Mouse (Mus musculus) spleen, postnatal 0 days (tissue): Measurements from ENCODE around the gene B3gat3. TPM values are rescaled to one million over a fixed set of nuclear protein-coding genes. Genes with fewer than 3 reads are reported as not detected.

Experiments
- polyA plus RNA-seq: library from polyadenylated mRNA; unstranded; fragments of >200 nt; fragmentation: Nextera tagmentation; extraction: Ambion mirVana; gene quantifications from 2 replicates; pipeline ENCODE4 v1.2.1, GENCODE M21; 2015

B3gat3 gene
- 23.7 and 26.2 TPM in 2 replicates for polyA plus RNA-seq

DNA sequence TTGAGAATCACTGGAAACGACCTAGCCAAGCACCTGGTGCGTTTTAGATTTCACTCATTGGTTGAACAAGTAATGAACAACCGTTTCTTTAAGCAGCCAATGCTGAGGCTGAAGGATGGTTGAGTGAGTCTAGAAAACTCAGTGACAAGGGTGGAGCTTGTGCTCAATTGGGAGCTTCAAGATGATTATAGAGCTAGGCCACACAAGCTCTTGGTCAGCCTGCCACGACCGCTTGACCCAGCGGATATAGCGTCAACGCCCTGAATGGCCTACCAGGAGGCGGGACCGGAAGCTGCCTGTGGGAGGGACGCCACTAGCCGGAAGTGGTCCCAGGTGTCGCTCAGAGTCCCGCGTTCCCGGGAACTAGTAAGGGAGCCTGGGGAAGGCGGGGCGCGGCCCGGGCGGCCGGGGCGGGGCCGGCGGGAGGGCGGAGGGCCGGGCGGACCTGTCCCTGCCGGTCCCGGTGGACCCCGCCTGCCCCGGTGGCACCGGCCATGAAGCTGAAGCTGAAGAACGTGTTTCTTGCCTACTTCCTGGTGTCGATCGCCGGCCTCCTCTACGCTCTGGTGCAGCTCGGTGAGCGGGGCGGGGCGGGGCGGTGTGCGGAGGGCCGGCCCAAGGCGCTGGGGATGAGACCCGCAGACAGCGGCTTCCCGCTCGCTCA is at the start of gene B3gat3:
TSS of gene B3gat3 (plus strand) at position 302 of the 664 bp plus-strand sequence.

GRCm38 (mm10) chr19:8871267-8872186 is 48.6 kb upstream of the B3gat3 start, which contains the start of gene Ubxn1:
Gene Ubxn1, plus strand, starts transcription at chr19:8871496.

GRCm38 (mm10) chr19:8880311-8881033 is 39.7 kb upstream of the B3gat3 start, which contains the start of gene Uqcc3:
Gene Uqcc3, minus strand, starts transcription at chr19:8880923.

DNA sequence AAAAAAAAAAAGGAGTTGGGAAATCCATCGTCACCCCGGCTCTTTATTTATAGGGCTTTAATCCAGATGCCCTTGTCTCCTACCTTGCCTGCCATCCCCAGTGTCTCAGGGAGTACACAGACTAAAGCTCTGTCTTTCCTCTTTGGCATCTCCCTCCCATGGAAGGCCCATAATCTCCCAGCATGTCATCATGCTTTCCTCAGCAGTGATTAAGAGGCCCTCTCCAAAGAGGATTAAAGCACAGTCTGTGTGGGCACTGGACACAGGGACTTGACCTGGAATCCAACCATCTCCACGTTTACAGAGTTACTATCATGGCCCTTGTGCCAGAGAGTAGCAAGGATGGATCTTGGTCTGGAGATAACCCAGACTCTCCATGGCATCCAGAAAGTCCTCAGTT is 36.6 kb upstream of the B3gat3 start, which contains the start of the genes Lbhd1 and Gm49403:
TSS of gene Lbhd1 (plus strand) at position 117 of the 400 bp plus-strand sequence.
TSS of gene Gm49403 (plus strand) at position 315 of the 400 bp plus-strand sequence.

GRCm38 (mm10) chr19:8888511-8889385 is 31.4 kb upstream of the B3gat3 start, which contains the start of the genes 1810009A15Rik and Gm49416:
Gene 1810009A15Rik, plus strand, starts transcription at chr19:8888853.
Gene Gm49416, plus strand, starts transcription at chr19:8888926.

DNA sequence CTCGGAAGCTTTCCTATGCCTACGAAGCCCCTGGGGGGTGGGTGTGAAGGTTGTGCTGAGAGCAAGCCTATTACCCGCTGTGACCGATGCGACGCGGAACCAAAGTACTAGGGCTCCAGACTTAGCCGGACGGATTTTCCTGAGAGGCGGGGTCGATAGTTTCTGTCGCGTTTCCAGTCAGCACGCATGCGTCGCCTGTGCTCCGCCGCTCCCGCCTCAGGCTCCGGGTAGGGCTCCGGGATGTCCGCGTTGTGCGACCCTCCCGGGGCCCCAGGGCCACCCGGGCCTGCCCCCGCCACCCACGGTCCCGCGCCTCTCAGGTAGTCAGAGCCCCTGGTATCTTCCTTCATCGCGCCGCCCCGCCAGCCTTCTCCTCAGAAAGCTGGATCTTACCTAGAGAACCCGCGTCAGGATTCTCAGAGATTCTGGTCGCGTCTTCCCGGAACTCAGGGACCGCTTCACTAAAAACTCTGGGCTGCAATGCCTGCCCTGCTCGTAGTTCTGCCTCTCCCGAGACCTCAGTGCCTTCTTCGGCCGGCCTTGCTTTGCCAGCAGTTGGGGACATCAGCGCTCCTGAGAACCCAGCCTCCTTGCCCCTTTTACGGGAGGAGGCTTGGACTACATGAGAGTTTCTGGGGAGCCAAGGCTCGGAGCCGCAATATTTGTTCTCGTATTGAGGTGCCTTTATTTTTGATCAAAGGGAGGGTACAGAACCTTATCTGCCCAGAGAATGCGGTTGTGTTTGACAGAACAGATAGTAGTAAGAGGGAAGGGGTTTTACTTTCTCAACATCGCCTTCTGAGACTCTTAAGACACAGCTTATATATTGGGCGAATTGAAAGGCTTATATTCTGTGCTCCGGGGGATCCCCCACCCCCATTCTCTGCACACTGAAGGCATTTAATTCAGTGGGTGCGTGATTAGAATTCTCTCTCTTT is 27.1 kb upstream of the B3gat3 start, which contains the start of gene Ints5:
TSS of gene Ints5 (plus strand) at position 177 of the 938 bp plus-strand sequence.

GRCm38 (mm10) chr19:8897865-8898495 is 22.2 kb upstream of the B3gat3 start, which contains the start of gene Ganab:
Gene Ganab, plus strand, starts transcription at chr19:8898071.

DNA sequence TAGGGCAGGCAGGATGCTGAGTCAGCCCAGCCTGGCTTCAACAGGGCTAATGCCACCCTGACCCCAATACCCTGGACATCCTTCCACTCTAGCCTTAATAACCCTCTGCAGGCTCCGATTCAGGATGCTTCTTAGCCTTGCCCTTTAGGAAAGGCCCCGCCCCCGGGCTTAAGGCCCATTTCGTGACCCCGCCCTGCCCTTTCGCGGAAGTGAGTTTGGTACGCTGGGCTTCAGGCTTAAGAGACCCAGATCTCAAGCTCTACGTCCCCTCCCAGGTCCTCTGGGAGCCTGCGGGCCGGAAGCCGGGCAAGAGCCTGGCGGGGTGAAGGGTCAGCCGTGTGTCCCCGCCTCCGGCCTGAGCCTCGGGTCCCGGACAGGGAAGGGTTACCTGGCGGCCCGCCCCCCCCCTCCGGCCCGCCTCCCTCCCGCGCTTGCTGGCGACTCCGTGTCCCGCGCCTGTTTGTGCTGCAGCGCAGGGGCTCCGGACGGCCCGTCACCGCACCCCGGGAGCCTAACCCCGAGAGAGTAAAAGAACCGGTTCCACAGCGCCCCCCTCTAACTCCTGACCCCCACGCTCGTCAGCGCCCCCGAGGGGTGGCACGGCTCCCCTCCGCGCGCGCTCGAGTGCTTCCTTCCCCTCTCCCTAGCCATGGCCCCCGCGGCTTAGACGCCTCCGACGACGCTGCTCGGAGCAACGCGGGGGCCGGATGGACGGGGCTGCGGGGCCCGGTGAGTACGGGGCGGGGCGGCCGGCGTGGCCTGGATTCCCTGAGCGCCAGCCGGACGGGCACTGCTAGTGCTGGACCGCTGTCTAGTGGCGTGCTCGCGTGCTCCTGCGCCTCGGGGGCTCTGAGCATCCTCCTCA is 9.3 kb downstream of the B3gat3 start, which contains the start of the genes Rom1 and Eml3:
TSS of gene Rom1 (minus strand) at position 133 of the 865 bp plus-strand sequence.
TSS of gene Eml3 (plus strand) at position 329 of the 865 bp plus-strand sequence.

GRCm38 (mm10) chr19:8941515-8942217 is 21.5 kb downstream of the B3gat3 start, which contains the start of gene Mta2:
Gene Mta2, plus strand, starts transcription at chr19:8941875.

DNA sequence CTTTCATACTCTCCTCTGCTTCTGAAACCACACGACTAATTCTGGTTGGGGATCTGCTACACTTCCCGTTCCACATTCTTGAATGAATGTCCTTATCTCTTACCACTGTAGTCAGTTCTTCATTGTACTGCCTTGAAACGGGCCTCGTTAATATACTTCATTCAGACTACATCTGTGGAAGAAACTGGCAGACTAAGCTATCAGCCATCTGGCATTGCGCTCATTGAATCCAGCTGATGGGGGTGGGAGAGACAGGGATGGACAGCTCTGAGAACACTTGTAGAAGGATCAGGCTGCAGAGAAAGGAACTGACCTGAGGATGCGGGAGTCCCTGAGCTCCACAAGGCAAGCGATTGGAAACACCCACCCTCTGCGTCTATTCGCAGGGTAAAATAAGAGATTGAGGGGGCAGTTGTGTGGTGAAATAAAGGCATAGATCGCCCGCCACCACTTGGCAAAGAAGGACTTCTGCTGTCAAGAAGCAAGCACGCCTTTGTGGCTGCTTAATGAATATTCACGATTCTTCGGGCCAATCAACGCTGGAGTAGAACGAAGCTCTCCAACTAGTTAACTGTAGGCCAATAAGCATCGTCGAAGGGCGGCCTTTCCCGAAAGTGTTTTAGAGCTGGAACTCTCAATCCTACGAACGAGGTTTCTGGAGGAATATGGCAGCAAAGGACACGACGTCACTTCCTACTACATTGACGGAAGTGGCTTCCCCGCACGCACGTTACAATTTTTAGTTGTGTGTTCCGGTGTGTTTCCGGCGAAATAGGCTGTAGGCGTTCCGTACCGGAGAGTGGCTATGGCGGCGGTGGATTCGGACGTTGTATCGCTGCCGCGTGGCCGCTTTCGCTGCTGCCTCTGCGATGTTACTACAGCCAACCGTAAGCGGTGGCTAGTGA is 33.2 kb downstream of the B3gat3 start, which contains the start of gene Tut1:
TSS of gene Tut1 (plus strand) at position 713 of the 905 bp plus-strand sequence.

GRCm38 (mm10) chr19:8966590-8967372 is 46.6 kb downstream of the B3gat3 start, which contains the start of gene Eef1g:
Gene Eef1g, plus strand, starts transcription at chr19:8967041.

